Mouse (Mus musculus) MEL (cell line): ENCODE results near the gene Kpnb1. TPM values are rescaled to one million over a fixed set of nuclear protein-coding genes. Genes with fewer than 3 reads are reported as not detected.

Source experiments
- DNase-seq: peaks from one replicate; pipeline ENCODE4 v3.0.0; 2011; ENCODE audit warnings: low read depth, low spot score
- H3K27ac ChIP-seq: 2 replicates; pipeline ENCODE4 v1.5.1; 2012; ENCODE audit warnings: low read depth, mild to moderate bottlenecking, control low read depth, low read length, moderate library complexity; ENCODE audit not compliant: control insufficient read depth
- H3K27me3 ChIP-seq, 2 experiments: fragments of 150-350 bp in 1 of 2; sonication (generic) in 1 of 2; 2 replicates each; pipeline ENCODE4 v1.6.1; 2012; ENCODE audit warnings: low read length in 2 of 2, mild to moderate bottlenecking in 2 of 2, improper control_type of control experiment in 1 of 2, moderate library complexity in 1 of 2; ENCODE audit not compliant: insufficient read depth in 2 of 2, control insufficient read depth in 1 of 2
- H3K36me3 ChIP-seq, 2 experiments: 2 replicates each; pipeline ENCODE4 v1.6.1; 2012 to 2014; ENCODE audit warnings: low read length in 2 of 2, improper control_type of control experiment in 1 of 2, inconsistent platforms in 1 of 2, mild to moderate bottlenecking in 1 of 2; ENCODE audit not compliant: insufficient read depth in 2 of 2, control insufficient read depth in 1 of 2
- H3K4me1 ChIP-seq, 2 experiments: fragments of 150-350 bp in 1 of 2; sonication (generic) in 1 of 2; 2 replicates each; pipeline ENCODE4 v1.6.1; 2012; ENCODE audit warnings: low read length in 2 of 2, improper control_type of control experiment in 1 of 2, mild to moderate bottlenecking in 1 of 2; ENCODE audit not compliant: insufficient read depth in 2 of 2, control insufficient read depth in 1 of 2
- H3K4me3 ChIP-seq, 2 experiments: fragments of 150-350 bp in 1 of 2; sonication (generic) in 1 of 2; 2 replicates each; pipeline ENCODE4 v1.5.1; 2012; ENCODE audit warnings: low read depth in 2 of 2, low read length in 2 of 2, mild to moderate bottlenecking in 2 of 2, moderate library complexity in 2 of 2, control low read depth in 1 of 2, improper control_type of control experiment in 1 of 2; ENCODE audit not compliant: control insufficient read depth in 1 of 2, insufficient read depth in 1 of 2
- H3K79me2 ChIP-seq: 2 replicates; pipeline ENCODE4 v1.6.1; 2012; ENCODE audit warnings: mild to moderate bottlenecking, low read length, moderate library complexity; ENCODE audit not compliant: control insufficient read depth, poor library complexity, insufficient read depth
- H3K9ac ChIP-seq: 2 replicates; pipeline ENCODE4 v1.6.1; 2012; ENCODE audit warnings: low read depth, mild to moderate bottlenecking, control low read depth, low read length, moderate library complexity; ENCODE audit not compliant: control insufficient read depth, poor library complexity, severe bottlenecking
- H3K9me3 ChIP-seq: fragments of 150-350 bp; sonication (generic); replicated peaks from 2 replicates; pipeline ENCODE4 v1.6.1; 2012; ENCODE audit warnings: mild to moderate bottlenecking, low read length, improper control_type of control experiment, moderate library complexity; ENCODE audit not compliant: insufficient read depth
- CHD1 ChIP-seq: IDR thresholded peaks from 2 replicates; pipeline ENCODE4 v1.6.1; 2012; ENCODE audit warnings: low read depth, mild to moderate bottlenecking, inconsistent platforms, low read length, improper control_type of control experiment
- CHD2 ChIP-seq: IDR thresholded peaks from 2 replicates; pipeline ENCODE4 v1.6.1; 2011; ENCODE audit warnings: low read length, improper control_type of control experiment
- CTCF ChIP-seq, 3 experiments: IDR thresholded peaks in 2 of 3; conservative IDR thresholded peaks in 1 of 3; 2 replicates each; pipeline ENCODE4 v1.5.1; 2011 to 2012; ENCODE audit warnings: low read length in 3 of 3, low read depth in 2 of 3, mild to moderate bottlenecking in 2 of 3, improper control_type of control experiment in 1 of 3, inconsistent platforms in 1 of 3, mixed read lengths in 1 of 3, moderate library complexity in 1 of 3; ENCODE audit not compliant: control insufficient read depth in 1 of 3, insufficient read depth in 1 of 3, poor library complexity in 1 of 3, severe bottlenecking in 1 of 3
- E2F4 ChIP-seq: IDR thresholded peaks from 2 replicates; pipeline ENCODE4 v1.6.1; 2011; ENCODE audit warnings: low read depth, low read length, improper control_type of control experiment, borderline replicate concordance
- ETS1 ChIP-seq: IDR thresholded peaks from 2 replicates; pipeline ENCODE4 v1.6.1; 2012; ENCODE audit warnings: low read depth, mild to moderate bottlenecking, inconsistent platforms, low read length, improper control_type of control experiment, moderate library complexity
- GABPA ChIP-seq: IDR thresholded peaks from 2 replicates; pipeline ENCODE4 v1.6.1; 2012; ENCODE audit warnings: low read depth, mild to moderate bottlenecking, inconsistent platforms, low read length, improper control_type of control experiment, moderate library complexity
- GATA1 ChIP-seq: IDR thresholded peaks from 2 replicates; pipeline ENCODE4 v1.6.1; 2011; ENCODE audit warnings: low read depth, low read length, improper control_type of control experiment
- HCFC1 ChIP-seq: IDR thresholded peaks from 2 replicates; pipeline ENCODE4 v1.6.1; 2012; ENCODE audit warnings: low read depth, mild to moderate bottlenecking, inconsistent platforms, low read length, improper control_type of control experiment, moderate library complexity
- MAFK ChIP-seq: IDR thresholded peaks from 2 replicates; pipeline ENCODE4 v1.6.1; 2011; ENCODE audit warnings: low read depth, mild to moderate bottlenecking, low read length, improper control_type of control experiment, borderline replicate concordance
- MEF2A ChIP-seq: IDR thresholded peaks from 2 replicates; pipeline ENCODE4 v1.6.1; 2014; ENCODE audit warnings: low read depth, mild to moderate bottlenecking, inconsistent platforms, low read length, improper control_type of control experiment; ENCODE audit not compliant: poor library complexity, insufficient replicate concordance, severe bottlenecking; ENCODE audit errors: extremely low read depth
- MYB ChIP-seq: IDR thresholded peaks from 2 replicates; pipeline ENCODE4 v1.6.1; 2011; ENCODE audit warnings: mild to moderate bottlenecking, low read depth, low read length, improper control_type of control experiment
- MYC ChIP-seq: IDR thresholded peaks from 2 replicates; pipeline ENCODE4 v1.6.1; 2011; ENCODE audit warnings: low read depth, mild to moderate bottlenecking, low read length, improper control_type of control experiment, moderate library complexity
- NELFE ChIP-seq: IDR thresholded peaks from 2 replicates; pipeline ENCODE4 v1.6.1; 2011; ENCODE audit warnings: low read depth, low read length, improper control_type of control experiment
- NRF1 ChIP-seq: IDR thresholded peaks from 2 replicates; pipeline ENCODE4 v1.6.1; 2014; ENCODE audit warnings: low read depth, mild to moderate bottlenecking, inconsistent platforms, low read length, improper control_type of control experiment, moderate library complexity; ENCODE audit not compliant: poor library complexity, insufficient read depth, severe bottlenecking
- POLR2AphosphoS2 ChIP-seq: IDR thresholded peaks from 2 replicates; pipeline ENCODE4 v1.6.1; 2011; ENCODE audit warnings: low read length, improper control_type of control experiment
- POLR2AphosphoS5 ChIP-seq: IDR thresholded peaks from 2 replicates; pipeline ENCODE4 v1.6.1; 2012; ENCODE audit warnings: low read depth, borderline replicate concordance, mild to moderate bottlenecking, inconsistent platforms, low read length, moderate library complexity, mixed read lengths
- RCOR1 ChIP-seq: IDR thresholded peaks from 2 replicates; pipeline ENCODE4 v1.6.1; 2012; ENCODE audit warnings: low read depth, mild to moderate bottlenecking, inconsistent platforms, low read length, improper control_type of control experiment
- SIN3A ChIP-seq: IDR thresholded peaks from 2 replicates; pipeline ENCODE4 v1.6.1; 2012; ENCODE audit warnings: low read length, improper control_type of control experiment, inconsistent platforms
- SMC3 ChIP-seq: IDR thresholded peaks from 2 replicates; pipeline ENCODE4 v1.6.1; 2011; ENCODE audit warnings: low read depth, low read length, improper control_type of control experiment
- TBP ChIP-seq: IDR thresholded peaks from 2 replicates; pipeline ENCODE4 v1.8.0; 2011; ENCODE audit warnings: low read depth, low read length, improper control_type of control experiment
- TCF12 ChIP-seq: IDR thresholded peaks from 2 replicates; pipeline ENCODE4 v1.6.1; 2014; ENCODE audit warnings: low read depth, mild to moderate bottlenecking, inconsistent platforms, low read length, improper control_type of control experiment, moderate library complexity
- USF1 ChIP-seq: IDR thresholded peaks from 2 replicates; pipeline ENCODE4 v1.6.1; 2014; ENCODE audit warnings: low read depth, mild to moderate bottlenecking, inconsistent platforms, low read length, improper control_type of control experiment, moderate library complexity
- ZC3H11A ChIP-seq: IDR thresholded peaks from 2 replicates; pipeline ENCODE4 v1.6.1; 2012; ENCODE audit warnings: low read depth, mild to moderate bottlenecking, inconsistent platforms, low read length, improper control_type of control experiment
- ZMIZ1 ChIP-seq: IDR thresholded peaks from 2 replicates; pipeline ENCODE4 v1.6.1; 2012; ENCODE audit warnings: low read depth, mild to moderate bottlenecking, inconsistent platforms, low read length, improper control_type of control experiment, moderate library complexity
- ZNF384 ChIP-seq: IDR thresholded peaks from 2 replicates; pipeline ENCODE4 v1.6.1; 2012; ENCODE audit warnings: low read depth, mild to moderate bottlenecking, inconsistent platforms, low read length, improper control_type of control experiment
- polyA plus RNA-seq, 2 experiments: library from polyadenylated mRNA; stranded (reverse) in 1 of 2; unstranded in 1 of 2; fragments of >175 nt in 1 of 2; fragments of >200 nt in 1 of 2; gene quantifications; 2 replicates each; pipeline versions ENCODE4 v1.2.1 to v1.2.4; 2012; ENCODE audit warnings: low replicate concordance in 2 of 2, low read depth in 1 of 2; ENCODE audit not compliant: insufficient read length in 2 of 2, insufficient read depth in 1 of 2, missing spikeins in 1 of 2
- total RNA-seq: library from RNA; depleted of rRNA; stranded (reverse); fragments of 300-350 nt; gene quantifications from 2 replicates; pipeline ENCODE4 v1.2.3, GENCODE M21; 2012

Kpnb1 gene
- total and polyA plus RNA-seq, 3 experiments, result 237 to 463 (median 275) TPM

DNA sequence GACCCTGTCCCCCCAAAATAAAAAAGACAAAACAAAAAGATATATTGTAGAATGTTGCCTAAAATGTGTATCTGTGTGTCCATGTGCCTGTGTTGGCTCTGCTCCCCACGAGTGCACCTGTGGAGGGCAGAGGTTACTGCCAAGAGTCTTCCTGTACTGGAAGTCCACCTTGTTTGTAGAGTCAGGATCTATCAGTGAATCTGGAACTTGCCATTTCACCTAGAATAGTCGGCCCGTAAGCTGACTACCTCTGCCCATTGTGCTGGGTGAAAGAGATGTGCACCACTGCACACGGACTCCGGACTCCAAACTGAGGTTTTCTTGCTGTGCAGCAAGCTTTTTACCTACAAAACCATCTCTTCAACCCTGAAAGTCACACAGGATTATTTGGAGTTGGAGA lies 26.7 kb upstream of the Kpnb1 start:
- TF ChIP-seq MYB (no peak), HCFC1 (no peak), CTCF (IDR thresholded peaks at IDR 0.05 in 2 of 3, conservative IDR thresholded peaks at IDR 0.05 in 1 of 3; ENCODE audit: control insufficient read depth in 1 of 3, insufficient read depth in 1 of 3, low read depth in 2 of 3, low read length in 3 of 3, poor library complexity in 1 of 3, severe bottlenecking in 1 of 3) (no peak), MEF2A (no peak), POLR2AphosphoS5 (no peak), ETS1 (no peak), SMC3 (no peak), NELFE (no peak), NRF1 (no peak), ZNF384 (no peak), TCF12 (no peak), USF1 (no peak), MAFK (no peak), MYC (no peak), GABPA (no peak), CHD1 (no peak), ZC3H11A (no peak)
- peaks cover 0 to 42% of the 10 kb centered on the region in 2 experiments; a peak in 2 of 4 replicates for H3K36me3 ChIP-seq

DNA sequence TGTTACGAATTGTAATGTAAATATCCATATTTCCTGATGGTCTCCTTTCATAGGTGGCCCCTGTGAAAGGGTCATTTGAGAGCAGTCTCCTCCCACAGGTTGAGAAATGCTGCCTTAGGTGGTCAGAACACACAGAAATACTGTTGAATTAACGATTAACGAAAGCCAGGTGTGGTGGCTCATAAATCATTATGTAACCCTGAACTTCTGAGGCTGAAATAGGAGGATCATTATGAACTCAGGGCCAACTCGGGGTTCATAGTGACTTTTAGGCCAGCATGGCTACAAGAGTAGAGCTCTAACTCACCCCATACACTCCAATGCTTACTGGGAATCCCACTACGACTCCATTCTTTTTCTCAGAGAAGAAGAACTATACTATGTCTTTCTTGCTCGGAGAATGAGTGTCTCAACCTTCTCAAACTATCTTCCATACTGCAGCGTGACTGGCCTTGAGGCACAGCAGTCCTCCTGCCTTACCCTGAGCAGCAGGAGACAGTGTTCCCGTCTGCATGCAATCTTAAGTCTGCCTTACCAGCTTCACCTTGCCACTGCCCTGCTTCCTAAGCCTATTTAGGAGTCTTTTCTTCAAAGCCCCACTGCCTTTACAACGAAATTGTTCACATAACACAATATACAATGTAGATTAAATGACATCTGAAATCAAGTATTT lies 23.2 kb upstream of the Kpnb1 start:
- no peaks in the 10 kb centered on the region for H3K79me2 ChIP-seq
- no peak for TF ChIP-seq TBP
- no peak for TF ChIP-seq CHD2
- TF ChIP-seq ZMIZ1, result no peak
- TF ChIP-seq GATA1, result no peak
- TF ChIP-seq E2F4, result no peak
- TF ChIP-seq POLR2AphosphoS2, result no peak
- no peak for TF ChIP-seq ZC3H11A
- no peak for TF ChIP-seq RCOR1
- TF ChIP-seq SIN3A, result no peak
- DNase-seq, result no peak
- no peaks in the 10 kb centered on the region for H3K27me3 ChIP-seq
- no peak overlapping the region for H3K27ac ChIP-seq
- no peaks in the 10 kb centered on the region for H3K4me1 ChIP-seq
- no peaks in the 10 kb centered on the region for H3K9me3 ChIP-seq
- H3K36me3 ChIP-seq, result peaks cover 0 to 26% of the 10 kb centered on the region in 2 experiments; a peak in 2 of 4 replicates
- H3K9ac ChIP-seq, result no peak overlapping the region
- no peak overlapping the region for H3K4me3 ChIP-seq

More for the DNA sequence above, 26.7 kb upstream of the Kpnb1 start:
- no peak overlapping the region for H3K9ac ChIP-seq
- no peak overlapping the region for H3K27ac ChIP-seq
- DNase-seq, result no peak
- H3K4me1 ChIP-seq, result no peaks in the 10 kb centered on the region
- H3K79me2 ChIP-seq, result no peaks in the 10 kb centered on the region
- H3K4me3 ChIP-seq, result no peak overlapping the region
- H3K27me3 ChIP-seq, result no peaks in the 10 kb centered on the region
- H3K9me3 ChIP-seq, result no peaks in the 10 kb centered on the region
